Mouse (Mus musculus): Measurements from ENCODE around the gene Fut1.

Gene Fut1

DNA sequence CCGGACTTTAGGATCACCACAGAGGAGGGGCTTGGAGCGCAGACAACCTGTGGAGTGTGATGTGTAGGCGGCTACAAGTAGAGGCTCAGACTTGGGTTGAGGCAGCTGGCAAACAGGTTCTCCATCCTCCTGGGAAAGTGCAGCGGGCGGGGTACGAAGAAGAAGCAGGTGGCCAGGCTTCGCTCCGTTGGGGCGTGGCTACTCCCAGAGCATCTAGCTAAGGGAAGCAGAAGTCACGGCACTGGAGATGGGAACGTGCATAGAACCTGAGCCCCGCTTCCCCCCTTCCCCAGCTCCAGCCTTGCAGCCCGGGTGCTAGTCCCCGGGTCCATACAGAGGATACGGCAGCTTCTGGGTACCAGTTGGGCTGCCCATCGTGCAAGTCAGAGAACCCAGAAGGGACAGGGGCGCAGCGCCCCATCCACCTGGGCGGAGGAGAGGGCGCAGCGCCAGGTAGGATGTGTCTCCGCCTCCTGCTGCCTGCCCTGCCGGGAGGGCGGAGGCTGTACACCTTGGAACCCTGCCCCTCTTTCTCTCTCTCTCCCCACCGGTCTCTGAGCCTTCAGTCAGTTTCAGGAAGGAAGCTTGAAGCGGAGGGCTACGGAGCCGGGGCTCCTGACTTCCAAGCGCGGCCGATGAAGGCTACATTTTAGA is at the start of gene Fut1:
Gene Fut1, plus strand, starts transcription at position 248 of the 654 bp plus-strand sequence.
- DNase-seq (ENCODE audit: low spot score in 2 of 2) = no peak

DNA sequence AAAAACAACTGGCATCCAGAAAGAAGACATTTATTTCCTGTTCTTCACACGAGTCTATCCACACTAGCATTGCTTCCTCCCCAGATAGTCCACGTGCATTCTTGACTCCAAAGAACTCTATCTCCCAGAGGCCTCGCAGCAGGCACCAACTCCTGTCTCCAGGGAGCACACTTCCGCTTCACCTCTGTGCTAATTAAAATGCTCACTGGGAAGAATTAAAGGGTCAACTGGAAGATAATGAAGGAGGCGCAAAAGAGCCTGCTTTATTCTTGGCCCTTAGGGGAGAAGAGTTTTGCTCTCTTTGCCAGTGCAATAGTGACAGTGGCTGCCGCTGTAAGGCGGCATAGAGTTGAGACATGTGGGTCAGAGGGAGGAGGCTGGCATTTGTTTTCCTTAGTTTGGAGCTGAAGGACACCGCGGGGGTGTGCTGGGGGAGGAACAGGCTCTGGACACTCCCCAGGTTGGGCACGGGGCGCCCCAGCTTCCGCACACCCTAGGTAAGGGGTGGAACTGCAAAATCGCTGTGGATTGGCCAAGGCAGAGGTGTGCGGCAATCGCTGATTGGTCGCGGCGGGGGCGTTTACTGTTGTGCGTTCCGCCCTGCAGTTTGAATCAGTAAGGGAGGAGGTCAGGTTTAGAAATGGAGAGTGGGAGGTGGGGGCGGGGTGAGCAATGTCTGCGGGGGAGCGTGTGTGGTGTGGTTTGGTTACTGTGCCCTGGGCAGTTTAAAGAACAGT is 49.1 kb upstream of the Fut1 start:
- DNase-seq (ENCODE audit: low spot score in 2 of 2) = peak; percentile 75 to 93

DNA sequence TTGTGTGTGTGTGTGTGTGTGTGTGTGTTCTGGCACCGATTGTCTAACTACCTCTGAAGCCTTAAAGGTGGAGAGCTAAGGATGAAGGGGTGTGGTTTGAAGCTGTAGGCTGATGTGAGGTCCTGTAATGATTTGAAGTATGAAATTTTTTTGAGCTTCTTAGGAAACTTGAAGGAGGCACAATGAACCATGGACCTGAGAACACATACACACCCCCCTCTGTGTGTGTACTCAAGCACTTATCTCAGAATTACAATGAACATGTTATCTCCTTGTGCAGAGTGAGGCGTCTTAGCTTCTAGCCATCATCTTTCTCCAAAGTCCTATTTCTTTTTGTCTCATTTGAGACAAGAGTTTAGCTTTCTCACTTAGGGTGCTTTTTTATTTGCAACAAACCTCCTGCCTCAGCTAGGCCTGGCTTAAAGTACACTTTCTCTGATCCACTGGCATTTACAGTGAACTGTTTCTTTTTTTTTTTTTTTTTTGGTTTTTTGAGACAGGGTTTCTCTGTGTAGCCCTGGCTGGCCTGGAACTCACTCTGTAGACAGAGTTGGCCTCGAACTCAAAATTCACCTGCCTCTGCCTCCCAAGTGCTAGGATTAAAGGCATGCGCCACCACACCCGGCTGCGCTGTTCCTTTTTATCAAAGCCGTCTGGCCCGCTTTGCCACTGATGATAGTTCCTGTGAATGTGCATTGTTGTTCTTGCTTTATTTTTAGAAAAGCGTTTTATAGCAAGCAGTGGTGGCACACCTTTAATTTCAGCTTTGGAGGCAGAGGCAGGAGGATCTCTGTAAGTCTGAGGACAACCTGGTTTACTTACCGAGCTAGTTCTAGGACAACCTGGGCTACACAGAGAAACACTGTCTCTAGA is 48.3 kb upstream of the Fut1 start:
- DNase-seq (ENCODE audit: low spot score in 2 of 2) = no peak

DNA sequence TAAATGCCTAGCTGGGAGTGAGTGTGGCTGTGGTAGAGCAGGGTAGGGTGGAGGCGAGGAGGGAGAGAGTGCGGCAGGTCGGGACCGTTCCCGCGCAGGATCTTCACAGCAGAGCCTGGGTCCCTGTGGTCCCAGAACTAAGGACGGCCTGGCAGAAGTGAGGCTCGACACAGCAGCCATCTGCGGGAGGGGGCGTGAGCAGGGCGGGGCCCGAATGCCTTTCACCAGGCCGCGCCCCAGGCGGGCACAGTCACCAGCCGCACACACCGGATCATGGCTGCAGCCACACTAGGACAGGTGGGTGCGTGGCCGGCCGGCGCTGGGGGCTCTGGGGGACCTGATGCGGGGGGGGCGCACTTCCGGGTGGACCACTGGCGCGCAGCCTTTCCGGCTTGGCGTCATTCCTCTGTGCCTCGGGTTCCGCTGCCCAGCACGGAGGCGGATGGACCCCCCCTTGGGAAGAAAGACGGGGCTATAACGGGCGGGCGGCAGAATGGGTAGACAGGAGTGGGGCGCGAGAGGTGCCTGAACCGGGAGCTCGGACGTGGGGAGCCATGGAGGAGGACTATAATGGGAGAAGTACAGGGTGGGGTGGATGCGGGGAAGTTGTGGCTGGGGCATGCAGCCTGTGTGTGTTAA is 46.9 kb upstream of the Fut1 start, which contains the start of gene Bcat2:
Gene Bcat2, plus strand, starts transcription at position 51 of the 639 bp plus-strand sequence.
- peak; percentile 56 to 78 for DNase-seq (ENCODE audit: low spot score in 2 of 2)

DNA sequence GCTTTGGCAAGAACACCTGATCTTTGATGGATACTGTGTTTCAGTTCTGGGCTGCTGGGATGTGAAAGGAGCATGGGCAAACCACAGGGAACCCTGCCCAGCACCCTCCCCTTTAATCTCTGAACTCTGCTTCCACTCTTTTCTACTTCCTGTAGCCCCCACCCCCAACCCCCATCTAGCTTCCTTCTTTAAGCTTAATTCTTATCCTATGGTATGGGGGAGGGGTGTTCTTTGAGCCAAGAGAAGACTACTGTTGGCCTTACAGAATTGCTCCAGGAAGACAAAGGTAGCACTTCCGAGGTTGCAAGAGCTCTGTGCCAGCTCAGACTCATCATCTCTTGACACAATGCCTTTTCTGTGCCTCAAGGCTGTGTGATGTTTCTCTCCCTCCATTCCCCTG is 45.1 kb upstream of the Fut1 start:
- no peak for DNase-seq (ENCODE audit: low spot score in 2 of 2)

DNA sequence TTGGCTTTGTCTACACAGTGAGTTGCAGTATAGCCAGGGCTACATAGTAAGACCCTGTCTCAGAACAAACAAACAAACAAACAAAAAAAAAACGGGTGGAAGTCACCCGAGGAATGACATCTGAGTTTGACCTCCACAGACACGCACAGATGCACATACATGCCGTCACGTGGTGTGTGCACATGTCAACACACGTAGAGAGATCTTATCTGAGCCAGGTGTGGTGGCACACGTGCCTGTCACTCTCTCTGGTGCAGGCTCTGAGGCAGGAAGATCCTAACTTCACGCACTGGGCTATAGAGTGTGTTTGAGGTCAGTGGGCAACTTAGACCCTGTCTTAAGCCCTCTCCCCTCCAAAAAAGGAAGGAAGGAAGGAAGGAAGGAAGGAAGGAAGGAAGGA is 43.1 kb upstream of the Fut1 start:
- peak in 1 of 2 experiments; percentile 26 for DNase-seq (ENCODE audit: low spot score in 2 of 2)

DNA sequence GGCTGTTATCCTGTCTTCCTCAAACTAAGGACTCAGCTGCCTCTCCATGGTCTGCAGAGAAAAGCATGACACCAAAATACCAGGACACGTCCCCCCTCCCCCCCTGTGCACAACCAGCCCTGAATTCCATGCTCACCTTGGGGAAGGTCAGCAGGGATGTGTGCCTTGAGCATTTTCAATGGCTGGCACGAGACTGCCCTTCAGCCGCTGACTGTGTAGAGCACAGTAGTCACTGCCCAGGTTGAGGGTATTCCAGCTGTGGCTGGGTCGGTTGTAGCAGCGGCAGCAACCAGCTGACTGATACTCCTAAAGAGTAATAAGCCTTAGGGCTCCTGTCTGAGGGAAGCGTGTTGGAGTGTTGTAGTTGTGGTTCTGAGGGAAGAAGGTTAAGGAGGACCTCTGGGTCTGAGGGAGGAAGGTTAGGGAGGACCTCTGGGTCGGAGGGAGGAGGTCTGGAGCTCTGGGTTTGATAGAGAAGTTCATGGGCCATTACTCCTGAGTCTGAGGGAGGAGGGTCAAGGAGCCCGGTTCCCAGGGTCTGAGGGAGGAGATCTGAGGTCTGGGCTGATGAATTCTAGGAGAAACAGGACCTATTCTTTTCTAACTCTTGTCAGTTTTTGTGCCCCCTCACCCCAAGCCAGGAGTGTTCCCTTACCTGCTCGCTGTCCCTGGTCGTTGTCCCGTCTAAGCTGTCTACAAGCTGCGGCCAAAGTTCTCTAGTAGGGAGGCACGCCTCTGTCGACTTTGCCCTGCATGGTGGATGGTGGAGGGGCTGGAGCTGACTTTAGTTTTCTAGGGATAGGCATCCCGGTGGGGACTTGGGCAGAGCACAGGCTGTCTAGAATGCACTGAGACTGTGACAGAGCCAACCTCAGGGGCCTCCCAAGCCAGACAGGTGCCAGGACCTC is 42.4 kb upstream of the Fut1 start:
- no peak for DNase-seq (ENCODE audit: low spot score in 2 of 2)

DNA sequence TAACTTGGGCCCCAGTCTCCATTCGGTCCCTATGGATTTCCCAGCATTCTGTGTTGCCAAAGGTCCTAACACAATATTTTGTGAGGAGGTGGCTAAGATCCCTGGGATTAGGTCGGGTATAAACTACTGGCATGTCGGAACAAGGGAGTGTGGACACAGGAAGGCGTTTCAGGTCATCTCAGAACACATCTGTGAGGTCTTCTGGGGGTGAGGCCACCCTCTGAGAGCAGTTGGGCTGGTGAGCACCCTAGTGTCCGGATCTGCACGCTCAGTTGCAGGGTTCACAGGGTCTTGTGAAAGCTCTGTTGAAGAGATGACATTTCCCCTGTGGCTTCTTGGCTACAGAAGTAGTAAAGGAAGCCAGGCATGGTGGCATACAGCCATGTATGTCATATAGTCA is 31.2 kb upstream of the Fut1 start:
- DNase-seq (ENCODE audit: low spot score in 2 of 2) = no peak

DNA sequence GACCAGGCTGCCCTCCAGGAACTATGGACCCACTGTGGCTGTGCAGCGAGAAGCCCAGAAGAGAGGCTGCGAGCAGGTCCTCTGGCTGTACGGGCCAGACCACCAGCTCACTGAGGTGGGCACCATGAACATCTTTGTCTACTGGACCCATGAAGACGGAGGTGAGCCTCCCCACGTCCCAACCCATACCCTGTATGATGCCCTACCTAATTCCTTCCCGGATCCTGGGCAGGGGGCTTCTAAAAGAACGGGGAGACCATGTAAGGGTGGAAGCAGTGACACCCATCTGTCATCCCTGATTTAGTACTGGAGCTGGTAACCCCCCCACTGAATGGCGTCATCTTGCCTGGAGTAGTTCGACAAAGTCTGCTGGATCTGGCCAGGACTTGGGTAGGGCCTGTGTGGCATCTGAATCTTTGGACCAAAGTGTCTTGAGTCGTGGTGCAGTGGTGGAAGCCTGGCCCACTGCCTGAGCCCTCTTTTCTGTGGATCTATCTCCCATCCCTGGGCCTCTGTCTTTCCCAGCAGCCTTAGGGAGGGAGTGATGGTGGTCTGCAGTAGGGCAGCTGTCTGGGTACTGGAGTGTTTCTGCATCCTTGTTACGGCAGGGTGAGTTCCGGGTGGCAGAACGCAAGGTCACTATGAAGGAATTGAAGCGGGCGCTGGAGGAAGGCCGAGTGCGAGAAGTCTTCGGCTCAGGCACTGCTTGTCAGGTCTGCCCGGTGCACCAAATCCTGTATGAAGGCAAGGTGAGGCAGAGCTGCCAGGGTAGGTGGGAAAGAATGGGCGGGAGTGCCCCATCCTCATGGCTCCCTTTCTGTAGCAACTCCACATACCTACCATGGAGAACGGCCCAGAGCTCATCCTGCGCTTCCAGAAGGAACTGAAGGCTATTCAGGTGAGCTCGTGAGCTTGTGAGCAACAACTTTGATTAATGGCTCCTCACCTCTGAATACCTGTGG is 29.2 kb upstream of the Fut1 start:
- DNase-seq (ENCODE audit: low spot score in 2 of 2) = no peak

DNA sequence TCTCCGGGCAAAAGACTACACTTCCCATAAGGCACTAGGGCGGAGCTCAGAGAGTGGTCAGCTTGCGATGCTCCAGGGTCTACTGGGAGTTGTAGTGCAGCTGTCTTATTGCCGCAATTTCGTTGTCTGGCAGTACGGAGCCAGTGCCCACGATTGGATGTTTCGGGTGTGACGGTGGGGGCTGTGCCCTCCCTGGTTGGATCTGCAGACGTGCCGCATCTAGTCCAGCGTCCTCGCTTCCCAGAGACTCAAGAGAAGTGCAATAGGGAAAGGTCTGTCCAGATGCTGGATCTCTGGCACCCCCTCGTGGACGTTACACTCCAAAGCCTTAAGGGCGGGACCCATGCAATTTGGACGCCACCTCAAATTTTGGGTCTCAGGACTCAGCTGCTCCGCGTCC is 27.9 kb upstream of the Fut1 start:
- DNase-seq (ENCODE audit: low spot score in 2 of 2) = peak; percentile 86 to 94

DNA sequence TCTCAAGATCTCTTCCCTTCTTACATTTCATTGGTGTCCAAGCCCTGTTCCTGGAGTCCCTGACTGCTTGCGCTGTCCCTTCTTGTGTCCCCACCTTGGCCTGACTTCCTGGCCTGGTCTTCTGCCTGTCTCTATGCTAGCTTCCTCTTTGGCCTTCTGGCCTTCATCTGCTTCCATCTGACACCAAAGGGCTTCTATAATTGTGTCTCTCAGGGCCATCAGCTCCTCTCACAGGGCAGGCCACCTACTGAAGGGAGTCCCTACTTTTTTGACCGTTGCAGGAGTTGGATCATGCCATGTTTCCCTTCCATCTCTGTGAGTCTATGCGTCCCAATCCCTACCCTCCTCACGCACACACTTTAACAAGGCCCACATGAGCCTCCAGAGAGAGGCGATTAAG is 27.2 kb upstream of the Fut1 start:
- DNase-seq (ENCODE audit: low spot score in 2 of 2) = no peak

DNA sequence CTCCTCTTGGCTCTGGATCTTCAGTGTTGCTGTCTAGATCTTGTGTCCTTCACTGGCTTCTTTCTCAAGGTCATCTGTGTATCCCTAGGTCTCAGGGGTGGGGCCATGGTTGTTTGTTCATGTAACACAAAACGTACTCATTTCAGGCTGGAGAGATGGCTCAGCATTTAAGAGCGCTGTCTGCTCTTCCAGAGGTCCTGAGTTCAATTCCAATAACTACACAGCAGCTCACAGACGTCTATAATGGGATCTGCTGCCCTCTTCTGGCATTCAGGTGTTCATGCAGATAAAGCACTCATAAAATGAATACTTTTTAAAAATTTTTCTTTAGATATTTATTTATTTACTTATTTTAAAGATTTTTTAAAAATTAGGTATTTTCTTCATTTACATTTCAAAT is 26.2 kb upstream of the Fut1 start:
- no peak for DNase-seq (ENCODE audit: low spot score in 2 of 2)

DNA sequence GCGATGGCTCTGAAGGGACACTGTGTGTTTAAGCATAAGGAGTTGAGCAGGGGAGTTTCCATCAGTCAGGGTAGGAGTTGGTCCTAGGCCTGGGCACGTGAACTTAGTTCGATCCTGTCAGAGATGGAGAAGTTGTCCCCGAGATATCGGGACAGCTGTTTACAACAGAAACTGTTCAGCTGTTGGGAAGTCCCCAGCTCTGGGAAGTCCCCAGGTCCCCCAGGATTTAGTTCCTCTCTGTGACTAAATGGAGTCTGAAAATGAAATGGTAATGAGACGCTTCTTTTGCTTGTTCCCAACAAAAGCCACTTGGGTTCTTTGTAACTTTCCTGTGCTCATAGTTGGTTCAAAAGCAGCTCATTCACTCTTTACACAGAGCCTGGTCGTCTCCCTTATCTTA is 25.2 kb upstream of the Fut1 start:
- no peak for DNase-seq (ENCODE audit: low spot score in 2 of 2)

DNA sequence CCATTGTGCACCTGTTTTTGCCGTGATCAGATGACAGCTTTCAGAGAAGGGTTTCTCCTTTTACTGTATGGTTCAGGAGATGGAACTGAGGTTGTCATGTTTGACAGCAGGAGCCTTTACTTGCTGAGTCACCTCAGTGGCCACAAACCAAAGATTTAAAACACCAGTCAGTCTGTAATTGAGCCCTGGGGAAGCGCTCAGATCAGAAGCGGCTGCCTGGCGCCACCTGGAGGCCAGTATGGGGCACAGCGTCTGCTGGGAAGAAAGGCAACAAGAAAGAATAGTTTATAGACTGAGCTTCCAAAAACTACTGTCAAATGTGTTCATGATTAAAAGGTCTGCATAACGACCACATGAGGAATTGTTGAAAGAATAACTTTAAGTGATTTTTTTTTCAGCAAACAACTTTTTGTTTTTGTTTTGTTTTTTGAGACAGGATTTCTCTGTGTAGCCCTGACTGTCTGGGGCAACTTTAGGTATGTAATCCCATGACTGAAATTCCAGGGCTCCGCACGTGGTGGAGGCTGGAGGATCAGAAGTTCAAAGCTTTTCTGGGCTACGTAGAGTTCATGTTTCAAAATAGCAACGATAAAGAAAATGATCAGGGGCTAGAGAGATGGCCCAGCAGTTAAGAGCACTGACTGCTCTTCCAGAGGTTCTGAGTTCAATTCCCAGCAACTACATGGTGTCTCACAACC is 23.8 kb upstream of the Fut1 start:
- peak; percentile 51 to 72 for DNase-seq (ENCODE audit: low spot score in 2 of 2)

DNA sequence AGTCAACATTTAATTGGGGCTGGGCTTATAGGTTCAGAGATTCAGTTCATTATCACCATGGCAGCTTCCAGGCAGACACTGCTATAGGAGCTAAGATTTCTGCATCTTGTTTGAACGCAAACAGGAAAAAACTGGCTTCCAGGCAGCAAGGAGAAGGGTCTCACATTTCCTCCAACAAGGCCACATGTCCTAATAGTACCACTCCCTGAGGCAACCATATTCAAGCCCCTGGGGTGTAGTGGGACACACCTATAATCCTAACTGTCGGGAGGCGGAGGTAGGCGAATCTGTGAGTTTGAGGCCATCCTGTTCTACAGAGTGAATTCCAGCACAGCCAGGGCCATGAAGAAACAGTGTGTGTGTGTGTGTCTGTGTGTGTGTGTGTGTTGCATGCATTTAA is 21.9 kb upstream of the Fut1 start:
- no peak for DNase-seq (ENCODE audit: low spot score in 2 of 2)

DNA sequence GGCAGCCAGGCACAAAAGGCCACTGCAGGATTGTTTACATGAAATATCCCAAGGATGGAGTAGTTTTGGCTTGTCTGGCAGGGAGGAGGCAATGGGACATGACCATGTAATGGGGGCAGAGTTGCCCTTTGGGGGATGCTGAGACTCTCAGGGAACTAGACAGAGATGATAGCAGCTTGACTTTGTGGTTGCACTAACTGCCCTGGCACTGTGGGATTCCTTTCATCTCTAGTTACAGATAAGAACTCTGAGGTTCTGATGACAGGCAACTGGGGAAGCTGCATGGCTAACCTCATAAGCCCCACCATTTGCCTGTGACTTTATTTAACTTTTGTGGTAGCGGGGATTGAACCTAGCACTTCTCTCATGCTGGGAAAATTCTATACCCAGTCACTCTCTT is 21.0 kb upstream of the Fut1 start:
- no peak for DNase-seq (ENCODE audit: low spot score in 2 of 2)

DNA sequence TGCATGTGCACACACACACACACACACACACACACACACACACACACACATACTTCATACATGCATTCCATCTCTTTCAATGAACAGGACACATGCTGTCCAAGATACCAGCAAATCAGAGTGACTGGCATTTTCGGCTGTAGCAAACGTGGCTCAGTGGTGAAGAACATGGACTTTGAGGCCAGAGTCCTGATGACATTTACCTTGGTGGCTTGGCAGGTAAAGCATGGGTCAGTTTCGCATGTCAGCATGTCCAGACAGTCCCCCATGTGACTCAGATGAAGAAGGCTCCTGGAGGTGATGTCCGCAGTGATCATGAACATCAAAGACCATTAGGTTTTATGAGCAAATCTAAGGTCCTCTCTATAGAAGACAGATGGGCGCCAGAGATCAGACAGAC is 20.1 kb upstream of the Fut1 start:
- no peak for DNase-seq (ENCODE audit: low spot score in 2 of 2)

DNA sequence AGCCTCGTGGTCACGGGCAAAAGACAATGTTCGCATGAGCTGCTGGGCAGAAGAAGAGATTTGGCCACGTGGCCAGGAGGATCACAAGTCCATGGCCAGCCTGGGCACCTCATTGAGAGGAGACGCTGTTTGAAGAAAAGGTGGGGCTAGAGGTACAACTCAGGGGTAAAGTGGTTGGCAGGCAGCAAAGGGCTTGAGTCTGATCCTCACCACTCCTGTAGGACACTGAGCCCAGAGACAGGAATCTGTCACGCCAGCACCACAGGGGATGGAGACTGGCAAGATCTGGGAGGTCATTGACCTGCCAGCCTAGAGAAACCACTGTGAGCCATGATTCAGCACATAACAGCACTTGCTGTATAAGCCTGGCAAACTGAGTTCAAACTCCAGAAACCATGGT is 19.6 kb upstream of the Fut1 start:
- no peak for DNase-seq (ENCODE audit: low spot score in 2 of 2)
